Mouse (Mus musculus): ENCODE results near the gene Ghrhr. TPM values are rescaled to one million over a fixed set of nuclear protein-coding genes. Genes with fewer than 3 reads are reported as not detected.

Ghrhr gene
- not detected in 2 replicates for polyA plus RNA-seq (2015; fragmentation: Nextera tagmentation; extraction: Ambion mirVana)

DNA sequence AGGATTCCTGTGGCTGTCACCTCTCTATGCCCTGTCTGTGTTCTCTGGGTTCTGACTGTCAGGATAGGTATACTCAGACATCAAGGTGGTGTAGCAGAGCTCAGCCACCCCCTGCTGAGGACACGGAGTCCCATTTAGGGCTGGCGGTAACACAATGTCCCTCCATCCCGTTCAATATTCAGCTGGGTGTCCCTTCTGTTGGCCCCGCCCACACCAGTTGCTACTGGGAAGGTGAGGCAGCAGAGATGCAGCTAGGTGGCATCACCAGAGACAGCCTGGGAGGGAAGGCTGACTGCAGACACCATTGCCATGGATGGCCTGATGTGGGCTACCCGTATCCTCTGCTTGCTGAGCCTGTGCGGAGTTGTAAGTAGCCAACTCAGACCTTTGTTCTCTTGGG, at the start of gene Ghrhr:
TSS of gene Ghrhr (plus strand) at position 220 of the 400 bp plus-strand sequence.
- no peak within 1 kb of the TSS for H3K27ac ChIP-seq
- no peak within 1 kb of the TSS for H3K4me2 ChIP-seq
- 74% methylated on average over 6 of the region's 6 CpGs for WGBS
- peaks cover 9% of the 10 kb centered on the region; the same call in 1 of the 2 replicates for H3K4me1 ChIP-seq
- no peak within 1 kb of the TSS for H3K4me3 ChIP-seq
- no peaks in the 10 kb centered on the region for H3K9me3 ChIP-seq
- no peak within 1 kb of the TSS for H3K9ac ChIP-seq
- no peaks in the 10 kb centered on the region for H3K36me3 ChIP-seq
- no peak for ATAC-seq (ENCODE audit: insufficient number of reproducible peaks, insufficient read depth, low FRiP score, low TSS enrichment, low read depth)
- peaks cover 4% of the 10 kb centered on the region; the same call in 1 of the 2 replicates for H3K27me3 ChIP-seq

DNA sequence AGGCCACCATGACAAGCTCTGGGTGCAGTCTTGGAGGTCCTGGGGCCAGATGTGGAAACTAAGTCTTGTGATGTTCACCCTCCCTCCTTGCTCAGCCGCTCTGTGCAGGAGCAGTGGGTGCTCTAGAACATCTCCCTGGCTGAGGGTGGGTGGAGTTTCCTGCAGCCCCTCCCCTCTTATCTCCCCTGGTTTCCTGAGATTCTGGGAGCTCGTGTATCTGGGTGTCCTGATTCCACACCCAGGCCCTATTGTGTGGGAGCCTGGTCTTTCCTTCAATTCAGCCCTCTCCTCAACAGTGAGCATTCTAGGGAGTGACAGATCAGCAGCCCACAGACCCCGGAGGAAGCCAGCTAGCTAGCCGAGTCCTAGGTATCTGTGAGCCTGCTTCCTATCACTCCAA, 49.8 kb upstream of the Ghrhr start:
- H3K9ac ChIP-seq: no peak overlapping the region
- H3K27me3 ChIP-seq: no peaks in the 10 kb centered on the region; the same call in 1 of the 2 replicates
- no peak for ATAC-seq (ENCODE audit: insufficient number of reproducible peaks, insufficient read depth, low FRiP score, low TSS enrichment, low read depth)
- no peak overlapping the region for H3K4me3 ChIP-seq
- no peak overlapping the region for H3K27ac ChIP-seq
- WGBS: 75% methylated on average over 4 of the region's 4 CpGs
- H3K36me3 ChIP-seq: no peaks in the 10 kb centered on the region
- H3K9me3 ChIP-seq: no peaks in the 10 kb centered on the region
- peaks cover 10% of the 10 kb centered on the region for H3K4me1 ChIP-seq
- no peak overlapping the region for H3K4me2 ChIP-seq

DNA sequence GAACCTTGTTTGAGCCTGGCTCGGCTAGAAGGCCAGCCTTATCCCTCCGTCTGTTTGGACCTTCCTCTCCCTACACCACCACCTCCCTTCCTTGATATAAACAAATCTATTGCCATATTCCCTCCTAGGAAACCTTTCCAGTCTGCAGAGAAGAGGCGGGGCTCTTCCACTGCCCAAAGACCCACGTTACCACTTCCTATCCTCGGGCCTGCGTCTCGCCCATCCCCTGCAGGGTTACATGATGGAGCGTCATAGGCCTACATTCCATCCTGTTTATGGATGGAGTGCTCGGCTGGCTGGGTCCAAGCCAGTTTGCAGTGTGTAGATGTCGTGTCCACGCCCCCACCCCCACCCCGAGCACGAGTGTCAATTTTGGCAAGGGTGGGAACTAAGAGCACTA, 48.8 kb upstream of the Ghrhr start:
- H3K4me2 ChIP-seq: no peak overlapping the region
- no peak for ATAC-seq (ENCODE audit: insufficient number of reproducible peaks, insufficient read depth, low FRiP score, low TSS enrichment, low read depth)
- no peaks in the 10 kb centered on the region; the same call in 1 of the 2 replicates for H3K27me3 ChIP-seq
- 84% methylated on average over 13 of the region's 13 CpGs for WGBS
- H3K36me3 ChIP-seq: no peaks in the 10 kb centered on the region
- H3K4me1 ChIP-seq: peaks cover 20% of the 10 kb centered on the region
- no peak overlapping the region for H3K27ac ChIP-seq
- H3K9ac ChIP-seq: no peak overlapping the region
- H3K4me3 ChIP-seq: no peak overlapping the region
- no peaks in the 10 kb centered on the region for H3K9me3 ChIP-seq

DNA sequence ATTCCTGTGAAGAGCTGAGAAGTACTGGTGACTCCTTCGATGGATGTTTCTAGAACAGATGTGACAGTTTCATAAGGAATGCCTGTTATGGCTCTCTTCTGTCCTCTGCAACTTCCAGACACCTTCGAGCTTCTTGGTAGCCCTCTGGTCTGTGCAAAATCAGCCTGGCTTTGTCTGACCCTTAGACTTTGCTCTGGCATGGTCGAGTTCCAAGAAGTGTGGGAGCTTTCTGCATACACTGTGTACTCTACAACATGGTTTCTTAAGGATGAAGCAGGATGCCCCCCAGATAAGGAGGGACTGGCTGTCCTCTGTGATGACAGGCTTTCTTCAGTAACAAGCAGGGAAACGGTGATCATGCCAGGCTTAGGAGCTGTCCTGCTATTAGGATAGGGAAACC, 47.9 kb upstream of the Ghrhr start:
- 72% methylated on average over 4 of the region's 4 CpGs for WGBS
- H3K27me3 ChIP-seq: no peaks in the 10 kb centered on the region; the same call in 1 of the 2 replicates
- ATAC-seq (ENCODE audit: insufficient number of reproducible peaks, insufficient read depth, low FRiP score, low TSS enrichment, low read depth): no peak
- no peak overlapping the region for H3K27ac ChIP-seq
- no peaks in the 10 kb centered on the region for H3K9me3 ChIP-seq
- H3K4me2 ChIP-seq: no peak overlapping the region
- no peaks in the 10 kb centered on the region for H3K36me3 ChIP-seq
- H3K9ac ChIP-seq: no peak overlapping the region
- peaks cover 28% of the 10 kb centered on the region for H3K4me1 ChIP-seq
- H3K4me3 ChIP-seq: no peak overlapping the region

DNA sequence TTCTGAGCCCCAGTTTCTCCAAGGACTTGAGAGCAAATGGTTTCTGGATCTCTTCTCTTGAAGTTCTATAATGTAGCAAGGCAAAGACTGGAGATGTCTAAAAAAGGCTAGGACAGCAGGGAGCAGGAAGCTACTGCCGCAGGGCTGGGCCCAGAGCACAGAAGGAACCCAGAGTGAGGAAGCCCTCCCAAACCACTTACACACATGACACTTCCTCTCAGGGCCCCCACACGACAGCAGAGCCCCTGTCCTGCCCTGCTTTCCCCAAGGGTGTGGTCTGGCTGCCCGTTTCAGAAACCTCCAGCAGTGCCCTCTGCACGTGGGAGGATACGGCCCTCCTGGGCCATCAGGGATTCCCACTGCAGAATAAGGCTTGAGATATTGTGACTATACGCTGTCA, 44.8 kb upstream of the Ghrhr start:
- no peak overlapping the region for H3K4me3 ChIP-seq
- no peak overlapping the region; the same call in 1 of the 2 replicates for H3K9ac ChIP-seq
- H3K4me2 ChIP-seq: no peak overlapping the region
- no peaks in the 10 kb centered on the region; the same call in 1 of the 2 replicates for H3K27me3 ChIP-seq
- H3K36me3 ChIP-seq: no peaks in the 10 kb centered on the region
- peak overlapping the region; percentile 22; the same call in 1 of the 2 replicates for H3K27ac ChIP-seq
- H3K4me1 ChIP-seq: peaks cover 48% of the 10 kb centered on the region
- no peak for ATAC-seq (ENCODE audit: insufficient number of reproducible peaks, insufficient read depth, low FRiP score, low TSS enrichment, low read depth)
- 43% methylated on average over 6 of the region's 6 CpGs for WGBS
- no peaks in the 10 kb centered on the region for H3K9me3 ChIP-seq

DNA sequence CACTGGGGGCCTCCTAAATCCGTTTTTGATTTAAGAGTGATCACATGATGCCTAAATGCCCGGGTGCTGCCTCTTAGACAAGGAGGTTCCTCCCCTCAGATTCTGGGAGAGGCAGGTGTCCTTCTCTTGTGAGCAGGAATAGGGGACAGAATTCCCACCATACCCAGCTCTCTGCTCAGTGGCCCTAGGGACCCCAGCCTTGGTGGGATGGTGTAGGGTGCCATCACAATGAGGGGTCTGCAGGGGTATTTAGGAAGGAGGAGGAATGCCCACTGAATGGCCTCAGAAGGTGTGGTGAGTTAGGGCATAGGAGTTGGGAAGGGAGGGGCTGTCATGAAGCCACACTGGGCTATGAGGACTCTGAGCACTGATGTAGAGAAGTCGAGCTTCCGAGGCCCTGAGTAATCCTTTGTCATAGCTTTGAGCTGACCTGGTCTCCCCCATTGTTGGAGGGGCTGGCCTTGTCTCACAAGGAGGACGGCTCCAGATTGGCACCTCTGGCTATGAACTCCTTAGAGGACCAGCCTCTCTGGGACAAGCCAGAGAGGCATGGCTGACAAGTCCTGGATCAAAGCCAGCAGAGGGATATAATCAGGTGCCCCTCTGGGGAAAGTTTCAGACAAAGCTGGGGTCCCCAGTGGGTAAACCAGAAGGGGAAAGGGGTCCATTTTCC, 43.9 kb upstream of the Ghrhr start:
- Histone ChIP-seq H3K4me1 (peaks cover 54% of the 10 kb centered on the region), H3K4me3 (no peak overlapping the region), H3K27ac (peak overlapping the region; percentile 80), H3K36me3 (no peaks in the 10 kb centered on the region), H3K4me2 (peak overlapping the region; percentile 14), H3K9me3 (no peaks in the 10 kb centered on the region), H3K9ac (peak overlapping the region; percentile 46; the same call in 1 of the 2 replicates), H3K27me3 (no peaks in the 10 kb centered on the region; the same call in 1 of the 2 replicates)
- ATAC-seq (ENCODE audit: insufficient number of reproducible peaks, insufficient read depth, low FRiP score, low TSS enrichment, low read depth): no peak; the same call in 1 of the 2 replicates
- 38% methylated on average over 5 of the region's 5 CpGs for WGBS

DNA sequence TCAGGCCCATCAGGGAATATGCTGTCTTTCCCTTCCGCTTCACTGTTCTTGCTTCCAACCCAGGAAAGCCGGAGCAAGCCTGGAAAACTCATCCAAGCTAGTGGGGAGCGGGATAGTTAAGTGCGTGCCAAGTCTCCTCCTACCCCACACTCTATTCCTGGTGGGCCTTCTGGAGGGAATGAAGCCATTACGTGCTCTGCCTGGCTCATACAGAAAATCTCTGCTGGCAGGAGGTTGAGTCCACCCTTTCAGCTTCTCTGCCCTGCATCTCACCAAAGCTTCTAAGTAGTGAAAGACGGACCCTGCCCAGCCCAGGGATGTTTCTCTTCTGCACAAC, 43.4 kb upstream of the Ghrhr start:
- H3K4me3 ChIP-seq: no peak overlapping the region
- peak overlapping the region; percentile 80 for H3K27ac ChIP-seq
- 0 out of 2 replicates have a peak overlapping the region, but pooled peaks have one; percentile 14 for H3K4me2 ChIP-seq
- H3K9ac ChIP-seq: peak overlapping the region; percentile 46; the same call in 1 of the 2 replicates
- H3K4me1 ChIP-seq: peaks cover 59% of the 10 kb centered on the region
- no peaks in the 10 kb centered on the region for H3K36me3 ChIP-seq
- H3K9me3 ChIP-seq: no peaks in the 10 kb centered on the region
- no peaks in the 10 kb centered on the region; the same call in 1 of the 2 replicates for H3K27me3 ChIP-seq
- ATAC-seq (ENCODE audit: insufficient number of reproducible peaks, insufficient read depth, low FRiP score, low TSS enrichment, low read depth): no peak
- 50% methylated on average over 6 of the region's 6 CpGs for WGBS

DNA sequence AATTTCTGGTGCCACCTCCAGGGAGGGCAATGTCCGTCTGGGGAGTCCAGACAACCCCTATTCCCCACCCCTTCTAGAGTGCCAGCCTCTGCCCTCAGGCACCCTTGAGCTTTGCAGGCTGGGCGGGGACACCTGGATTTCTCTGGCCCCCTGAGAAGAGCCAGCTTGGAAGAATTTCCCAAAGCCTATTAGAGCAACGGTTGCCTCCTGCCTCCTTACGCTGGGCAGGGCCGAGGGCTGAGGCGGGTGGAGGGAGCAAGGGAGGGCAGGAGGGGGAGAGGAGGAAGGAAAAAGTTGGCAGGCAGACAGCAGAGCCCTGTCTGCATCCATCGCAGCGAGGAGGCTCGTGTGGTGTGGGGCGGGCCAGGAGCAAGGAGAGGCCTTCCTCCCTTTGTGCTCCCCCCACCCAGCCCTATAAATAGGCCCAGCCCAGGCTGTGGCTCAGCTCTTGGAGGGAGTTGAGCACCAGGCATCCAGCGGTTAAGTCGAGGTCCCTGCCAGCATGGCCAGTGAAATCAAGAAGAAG, 40.0 kb upstream of the Ghrhr start, which contains the start of gene Aqp1:
TSS of gene Aqp1 (plus strand) at position 444 of the 526 bp plus-strand sequence.
- H3K4me2 ChIP-seq: peak within 1 kb of the TSS; percentile 46
- H3K9me3 ChIP-seq: no peaks in the 10 kb centered on the region
- ATAC-seq (ENCODE audit: insufficient number of reproducible peaks, insufficient read depth, low FRiP score, low TSS enrichment, low read depth): peak; percentile 88
- no peaks in the 10 kb centered on the region for H3K27me3 ChIP-seq
- H3K36me3 ChIP-seq: no peaks in the 10 kb centered on the region
- peaks cover 84% of the 10 kb centered on the region for H3K4me1 ChIP-seq
- H3K27ac ChIP-seq: peak within 1 kb of the TSS; percentile 81
- 6% methylated on average over 12 of the region's 12 CpGs for WGBS
- peak within 1 kb of the TSS; percentile 44 for H3K9ac ChIP-seq
- H3K4me3 ChIP-seq: peak within 1 kb of the TSS; percentile 21

DNA sequence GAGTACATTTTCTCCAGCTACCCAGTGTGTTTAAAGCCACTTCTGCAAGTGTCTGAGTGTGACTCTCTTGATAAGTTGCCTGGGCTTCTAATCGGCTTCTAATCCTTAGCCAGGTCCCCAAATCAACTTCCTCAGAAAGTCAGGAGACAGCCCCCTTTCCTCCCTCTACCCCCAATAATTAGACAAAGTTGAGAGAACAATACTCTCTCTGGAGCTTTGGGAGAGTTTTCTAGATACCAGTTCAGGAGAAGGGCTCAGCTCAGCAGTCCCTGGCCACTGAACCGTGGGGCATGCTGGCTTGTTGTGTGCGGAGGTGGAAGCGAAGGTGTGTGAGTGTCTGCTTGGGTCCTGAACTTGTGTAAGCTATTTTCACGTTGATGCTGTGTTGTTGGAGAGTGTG, 38.9 kb upstream of the Ghrhr start:
- H3K4me2 ChIP-seq: peak overlapping the region; percentile 46
- H3K9ac ChIP-seq: peak overlapping the region; percentile 44
- no peaks in the 10 kb centered on the region for H3K9me3 ChIP-seq
- H3K4me3 ChIP-seq: peak overlapping the region; percentile 21
- H3K27ac ChIP-seq: no peak overlapping the region
- no peaks in the 10 kb centered on the region for H3K27me3 ChIP-seq
- ATAC-seq (ENCODE audit: insufficient number of reproducible peaks, insufficient read depth, low FRiP score, low TSS enrichment, low read depth): no peak
- 81% methylated on average over 5 of the region's 5 CpGs for WGBS
- peaks cover 81% of the 10 kb centered on the region for H3K4me1 ChIP-seq
- H3K36me3 ChIP-seq: no peaks in the 10 kb centered on the region

DNA sequence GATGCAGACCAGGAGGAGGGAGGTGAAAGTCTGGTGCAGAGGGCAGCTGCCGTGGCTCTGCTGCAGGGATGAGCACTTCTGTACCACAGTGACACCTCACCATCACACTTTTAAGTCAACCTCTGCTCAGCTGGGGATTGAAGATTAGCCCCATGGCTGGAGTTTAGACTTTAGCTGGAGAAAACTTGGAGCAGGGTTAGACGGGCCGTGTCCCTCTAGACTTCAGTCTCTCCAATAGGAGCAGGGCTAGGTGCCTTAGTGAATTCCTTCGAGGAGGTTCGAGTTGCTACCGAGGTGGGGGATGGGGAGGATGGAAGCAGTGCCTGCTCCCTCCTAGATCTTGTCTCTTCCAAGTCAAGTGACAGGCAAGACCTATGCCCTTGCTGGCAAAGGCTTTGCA, 38.0 kb upstream of the Ghrhr start:
- 47% methylated on average over 6 of the region's 6 CpGs for WGBS
- H3K4me1 ChIP-seq: peaks cover 81% of the 10 kb centered on the region
- peak overlapping the region; percentile 44; the same call in 1 of the 2 replicates for H3K9ac ChIP-seq
- no peaks in the 10 kb centered on the region for H3K27me3 ChIP-seq
- ATAC-seq (ENCODE audit: insufficient number of reproducible peaks, insufficient read depth, low FRiP score, low TSS enrichment, low read depth): no peak
- H3K4me3 ChIP-seq: peak overlapping the region; percentile 21
- H3K36me3 ChIP-seq: no peaks in the 10 kb centered on the region
- H3K9me3 ChIP-seq: no peaks in the 10 kb centered on the region
- no peak overlapping the region for H3K27ac ChIP-seq
- H3K4me2 ChIP-seq: peak overlapping the region; percentile 46

DNA sequence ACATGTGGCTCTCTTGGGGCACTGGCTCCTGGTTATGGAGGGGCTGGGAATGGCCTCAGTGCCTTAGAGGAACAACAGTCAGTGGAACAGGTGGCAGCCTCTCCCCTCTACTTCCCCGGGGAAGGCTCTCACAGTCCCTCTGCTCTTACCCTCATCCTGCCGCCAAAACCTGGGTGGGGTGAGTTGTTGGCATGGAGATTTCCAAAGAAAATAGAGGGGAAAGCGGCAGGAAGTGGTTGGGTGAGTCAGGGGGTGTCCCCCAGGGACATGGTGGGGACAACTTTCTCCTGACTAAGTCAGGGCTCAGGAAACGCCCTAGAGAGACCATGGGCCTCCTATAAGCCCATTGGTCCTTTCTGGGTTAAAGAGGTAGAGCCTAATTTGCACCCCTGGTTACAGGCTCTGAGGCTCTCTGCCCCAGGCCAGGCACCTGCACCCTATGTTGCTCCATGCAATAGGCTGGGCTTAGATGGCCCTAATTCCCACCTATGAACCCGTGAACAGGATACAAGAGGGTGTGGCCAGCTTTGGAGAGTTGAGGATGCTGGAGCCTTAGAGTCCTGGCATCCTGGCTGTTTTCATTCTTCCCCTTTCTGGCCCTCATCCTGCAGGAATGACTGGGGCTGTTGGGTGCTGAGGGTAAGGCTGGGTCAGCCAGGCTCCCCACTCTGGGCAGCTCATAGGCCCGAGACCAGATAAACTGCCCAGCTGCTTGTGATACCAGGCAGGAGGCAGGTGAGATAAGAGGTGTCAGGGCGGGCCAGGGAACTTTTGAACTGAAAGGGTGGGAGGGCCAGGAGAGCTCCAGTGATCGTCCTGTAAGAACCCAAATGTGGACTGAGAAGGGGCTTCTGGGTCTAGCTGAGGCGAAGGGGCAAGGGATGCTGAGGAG, 36.9 kb upstream of the Ghrhr start:
- no peaks in the 10 kb centered on the region for H3K27me3 ChIP-seq
- no peak overlapping the region for H3K9ac ChIP-seq
- H3K4me2 ChIP-seq: peak overlapping the region; percentile 46
- WGBS: 75% methylated on average over 9 of the region's 9 CpGs
- no peak for ATAC-seq (ENCODE audit: insufficient number of reproducible peaks, insufficient read depth, low FRiP score, low TSS enrichment, low read depth)
- peaks cover 75% of the 10 kb centered on the region for H3K4me1 ChIP-seq
- 0 out of 2 replicates have a peak overlapping the region, but pooled peaks have one; percentile 12 for H3K4me3 ChIP-seq
- no peaks in the 10 kb centered on the region for H3K36me3 ChIP-seq
- H3K9me3 ChIP-seq: no peaks in the 10 kb centered on the region
- no peak overlapping the region for H3K27ac ChIP-seq

All from embryonic facial prominence, embryonic 13.5 days (tissue).